Mouse (Mus musculus) urinary bladder, adult 18-20 months (tissue): Measurements from ENCODE around the gene Cenpc1.

Experiments
- DNase-seq, 2 experiments: peaks; one replicate each; pipeline ENCODE4 v3.0.0; 2022; ENCODE audit warnings: low spot score in 2 of 2, mixed read lengths in 2 of 2

The Cenpc1 gene

DNA sequence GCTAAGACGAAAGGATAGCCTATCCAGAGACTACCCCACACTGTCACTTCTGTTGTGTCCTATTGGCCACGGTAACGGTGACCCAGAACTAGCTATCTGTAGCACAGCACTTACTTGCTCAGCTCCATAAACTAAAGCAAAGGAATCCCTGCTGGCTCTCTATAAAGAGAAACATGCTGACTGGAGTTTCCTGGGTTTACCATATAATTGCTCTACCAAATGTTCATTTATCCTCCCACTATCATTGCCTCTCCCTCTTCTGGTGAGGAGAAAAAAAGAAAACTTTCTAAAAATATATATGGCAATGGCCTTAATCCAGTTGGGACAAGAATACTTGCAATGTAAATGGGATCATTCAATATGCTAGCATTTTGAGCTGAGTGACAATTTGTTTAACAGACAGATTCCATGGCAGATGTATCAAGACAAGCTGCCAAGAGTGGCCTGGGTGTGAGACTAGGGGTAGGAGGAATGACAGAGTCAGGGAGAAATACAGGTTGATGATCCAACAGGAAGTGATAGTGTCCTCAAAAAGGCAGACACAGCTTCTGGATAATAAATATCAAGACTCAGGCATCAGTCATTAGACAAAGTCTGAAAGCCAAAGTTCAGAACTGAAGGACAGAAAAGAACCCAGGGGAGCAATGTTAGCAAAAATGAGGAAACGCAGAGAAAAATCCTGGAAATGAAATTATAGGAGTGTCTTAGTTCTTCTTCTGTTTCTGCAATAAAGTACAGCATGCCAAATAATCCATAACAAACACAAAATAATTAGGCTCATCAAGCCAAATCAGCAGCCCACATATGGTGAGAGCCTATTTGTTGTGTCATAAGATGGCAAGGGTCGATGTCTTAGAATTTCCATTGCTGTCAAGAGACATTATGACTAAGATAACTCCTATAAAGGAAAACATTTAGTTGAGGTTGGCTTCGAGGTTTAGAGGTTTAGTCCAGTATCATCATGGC lies 68.6 kb downstream of the Cenpc1 start:
- no peak for DNase-seq

DNA sequence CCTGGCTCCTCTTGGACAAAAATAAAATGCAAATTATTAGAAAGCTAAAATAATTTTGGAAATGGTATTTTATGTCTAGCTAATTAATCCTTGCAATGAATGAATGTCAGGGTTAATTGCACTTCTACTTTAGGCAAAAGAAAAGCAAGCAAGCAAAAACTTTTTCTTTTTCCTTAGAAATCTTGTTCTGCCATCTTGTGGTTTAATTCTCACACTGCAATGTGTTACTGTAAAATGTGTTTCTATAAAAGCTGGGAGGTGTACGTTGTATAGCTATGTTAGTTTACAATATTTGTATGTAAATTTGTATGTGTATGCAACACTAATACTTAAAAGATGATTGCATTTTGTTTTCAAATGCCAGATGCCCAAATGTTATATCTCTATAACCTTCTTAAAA lies 70.8 kb downstream of the Cenpc1 start:
- DNase-seq, result no peak

DNA sequence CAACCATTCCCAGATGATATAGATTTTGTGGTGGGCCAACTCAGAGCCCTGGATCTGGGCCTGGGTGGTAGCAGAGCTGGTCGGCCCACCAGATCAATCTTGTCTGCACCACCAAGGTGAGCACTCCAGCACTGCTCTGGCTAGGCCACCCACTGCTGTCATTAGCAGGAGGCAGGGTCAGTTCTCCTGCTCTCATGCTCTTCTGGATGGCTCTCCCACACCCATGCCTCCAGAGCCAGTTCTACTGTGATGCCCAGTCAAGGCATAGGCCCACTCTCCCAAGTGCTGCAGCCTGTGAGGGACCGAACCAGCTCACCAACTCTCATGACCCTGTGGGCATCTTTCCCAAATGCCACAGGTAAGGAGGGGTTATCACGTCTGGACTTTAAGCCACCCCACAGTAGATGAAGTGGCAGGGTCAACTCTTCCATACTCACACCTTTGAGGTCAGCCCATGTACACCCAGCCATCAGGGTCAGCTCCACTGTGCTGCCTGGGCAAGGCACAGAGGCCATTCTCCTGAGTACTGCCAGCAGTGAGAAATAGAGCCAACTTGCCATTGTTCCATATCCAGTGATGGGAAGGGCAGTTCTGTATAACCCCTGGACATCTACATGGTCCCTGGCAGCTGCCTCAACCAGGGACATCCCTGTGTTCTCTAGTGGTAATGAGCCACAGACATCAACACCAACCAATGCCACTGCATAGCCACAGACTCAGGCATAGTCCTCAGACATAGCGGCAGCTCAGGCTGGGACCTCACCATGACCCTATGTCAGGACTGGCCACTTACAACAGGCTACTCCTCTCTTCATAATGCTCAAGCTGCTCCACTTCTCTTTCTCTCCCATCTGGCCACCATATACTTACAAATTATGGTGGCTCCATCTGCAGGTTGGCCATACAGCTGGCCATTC lies 72.3 kb downstream of the Cenpc1 start:
- no peak for DNase-seq

DNA sequence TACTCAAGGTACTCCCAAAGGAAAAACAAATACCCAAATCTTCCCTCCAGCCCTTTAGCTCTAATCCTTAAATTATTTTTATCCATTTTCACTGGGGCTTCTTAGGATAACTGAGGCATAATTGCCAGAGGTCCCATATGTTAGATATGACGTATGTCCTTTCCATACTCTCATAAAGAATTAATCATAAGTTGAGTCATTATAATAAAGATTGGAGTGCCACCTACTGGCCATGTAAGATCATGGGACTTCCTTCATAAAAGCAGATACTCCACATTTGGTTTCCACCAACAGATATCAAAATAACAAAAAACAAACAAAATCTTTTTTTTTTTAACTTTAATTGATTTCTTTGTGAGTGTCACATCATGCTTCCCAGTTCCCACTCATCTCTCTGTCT lies 73.3 kb downstream of the Cenpc1 start:
- no peak for DNase-seq

DNA sequence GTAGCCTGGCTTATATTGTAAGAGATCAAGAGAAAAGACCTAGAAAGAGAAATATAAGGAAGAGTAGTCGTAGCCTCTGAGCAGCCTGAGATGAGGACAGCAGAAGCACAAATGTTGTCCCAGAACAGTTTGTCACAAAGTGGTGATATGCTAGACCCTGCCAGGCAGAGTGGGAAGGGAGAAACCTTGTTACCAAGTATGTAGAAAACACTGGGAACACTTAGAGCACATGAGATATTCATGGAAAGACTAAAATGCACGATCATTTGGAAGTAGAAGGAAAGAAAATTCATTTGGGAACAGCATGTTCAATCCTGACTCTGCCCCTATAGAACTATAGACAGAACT lies 77.9 kb downstream of the Cenpc1 start:
- DNase-seq, result no peak

DNA sequence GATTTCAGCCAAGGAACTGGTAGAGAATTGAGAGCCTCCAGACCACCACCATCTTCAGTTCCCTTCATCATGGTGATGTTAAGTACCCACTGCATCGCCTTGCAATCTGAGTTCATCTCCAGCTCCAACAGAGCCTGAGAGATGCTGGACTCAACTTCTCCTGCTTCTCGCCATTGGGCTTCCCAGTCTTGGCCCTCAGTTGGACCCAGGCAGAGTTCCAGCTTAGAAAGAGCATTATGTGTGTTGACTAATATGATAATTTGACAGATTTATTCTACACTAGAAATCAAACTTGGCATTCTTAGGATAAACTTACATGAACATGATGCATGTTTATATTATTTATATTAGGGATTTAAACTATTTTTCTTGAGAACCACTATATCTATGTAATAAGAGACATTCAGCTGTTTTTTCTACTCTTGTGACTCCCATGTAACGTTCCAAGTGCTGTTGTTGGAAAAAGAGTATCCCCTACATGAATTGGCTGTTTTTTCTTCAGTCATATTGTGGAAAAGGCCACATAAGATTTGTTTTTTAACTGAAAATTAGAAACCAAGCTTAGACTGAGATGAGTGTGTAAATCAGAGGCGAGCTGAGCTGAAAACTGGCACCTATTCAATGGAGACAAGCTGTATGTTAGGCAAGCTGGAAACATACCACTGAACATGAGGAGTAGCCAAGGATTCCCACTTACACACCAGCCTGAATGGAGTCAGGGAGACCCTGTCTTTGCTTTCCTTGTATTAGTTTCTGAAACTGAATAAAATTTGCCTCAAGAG lies 78.5 kb downstream of the Cenpc1 start:
- no peak for DNase-seq

DNA sequence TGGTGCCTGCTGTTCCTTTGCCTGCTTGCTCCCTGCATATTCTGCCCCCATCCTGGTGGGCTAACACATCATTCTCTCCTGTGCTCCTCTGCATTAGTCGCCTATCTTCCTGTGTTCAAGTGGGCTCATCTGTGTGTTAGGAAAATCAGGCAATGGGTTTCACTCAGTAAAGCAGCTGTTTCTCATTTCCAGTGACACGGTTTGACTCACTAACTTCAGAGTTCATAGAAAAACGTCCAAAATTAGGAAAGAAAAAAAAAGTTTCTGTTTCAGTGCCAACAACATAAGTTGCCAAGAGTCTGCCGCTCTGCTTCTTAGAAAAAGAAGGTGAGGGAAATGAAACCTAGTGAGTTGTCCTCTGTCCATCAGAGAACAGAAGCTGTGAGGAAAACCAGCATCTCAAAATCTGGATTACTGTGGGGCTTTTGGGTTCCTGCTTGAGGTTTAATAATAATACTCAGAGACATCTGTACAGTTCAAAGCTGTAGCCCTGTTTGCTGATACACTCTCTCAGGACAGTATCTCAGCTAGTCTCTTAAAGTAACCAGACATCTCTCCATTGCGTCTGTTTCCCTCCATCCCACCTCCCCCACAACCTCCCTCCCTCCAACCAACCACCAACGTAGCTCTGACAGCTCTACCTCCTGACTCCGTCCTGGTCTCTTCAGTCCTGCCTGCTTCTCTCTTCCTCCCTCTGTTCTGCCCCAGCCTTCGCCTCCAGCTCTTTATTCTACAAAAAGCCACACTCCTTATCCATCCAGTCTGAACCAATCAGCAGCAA lies 87.5 kb downstream of the Cenpc1 start:
- DNase-seq, result no peak

DNA sequence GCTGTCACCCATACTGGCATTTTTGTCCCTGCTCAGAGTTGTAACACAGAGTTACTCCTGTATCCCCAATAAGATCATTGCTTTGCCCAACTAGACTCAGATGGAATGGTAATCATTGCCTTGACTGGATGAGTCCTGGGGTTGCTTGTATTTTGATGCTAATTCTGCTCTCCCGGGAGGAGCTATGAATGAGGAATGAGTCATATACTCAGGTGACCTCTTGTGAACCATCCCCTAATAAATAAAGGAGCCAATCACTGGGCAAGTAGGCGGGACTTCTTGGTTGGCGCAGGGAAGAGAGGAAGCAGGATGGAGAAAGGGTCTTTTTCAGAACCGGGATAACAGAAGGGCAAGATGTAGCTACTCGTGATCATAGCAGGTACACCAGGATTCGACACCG lies 102.6 kb downstream of the Cenpc1 start:
- no peak for DNase-seq
